Mouse (Mus musculus): ENCODE data around the gene Reln.

Gene Reln

GRCm38 (mm10) chr5:21846616-21847290, 497.7 kb downstream of the Reln start:
- no peak for DNase-seq (ENCODE audit: low spot score in 2 of 2)

- DNase-seq (ENCODE audit: low spot score in 2 of 2): no peak
Observed at GRCm38 (mm10) chr5:21844676-21845075, 499.8 kb downstream of the Reln start.

Data from heart, adult 9 months (tissue).